Mouse (Mus musculus): ENCODE data around the gene Dhx16.

DNA sequence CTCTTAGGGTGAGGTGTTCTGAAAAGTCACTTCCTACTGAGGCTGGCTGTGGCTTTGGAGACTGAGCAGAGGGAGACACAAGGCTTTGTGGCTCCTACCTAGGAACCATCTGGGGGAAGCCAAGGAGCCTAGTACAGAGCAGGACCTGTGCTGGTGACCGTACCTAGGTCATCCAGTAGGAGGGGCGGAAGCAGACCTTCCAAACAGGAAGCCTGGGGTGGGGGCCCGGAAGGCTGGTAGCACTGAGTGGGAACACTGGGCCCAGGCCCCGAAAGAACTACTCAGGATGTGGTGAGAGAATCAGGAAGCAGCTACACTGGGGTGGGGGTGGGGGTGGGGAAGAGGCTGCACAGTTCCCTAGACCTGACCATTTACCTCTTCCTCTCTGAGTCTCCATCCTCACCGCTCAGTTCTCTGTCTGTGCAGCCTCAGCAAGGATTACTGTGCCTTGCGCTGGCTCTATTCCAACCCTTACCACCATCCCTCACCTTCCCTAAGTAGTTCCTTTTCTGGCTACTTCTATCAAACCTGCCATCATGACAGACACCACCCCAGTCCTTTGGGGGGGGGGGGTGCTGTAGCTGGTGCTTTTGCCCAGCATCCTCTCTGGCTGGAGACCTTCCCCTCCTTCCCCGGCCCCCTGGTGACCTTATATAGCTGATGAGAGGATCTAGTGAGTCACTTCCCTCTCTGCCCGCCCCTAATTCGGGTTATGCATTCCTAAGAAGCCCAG, 9.3 kb upstream of the Dhx16 start:
- TF ChIP-seq GATA1 (IDR thresholded peaks at IDR 0.05; ENCODE audit: borderline replicate concordance, low read length) (no peak), FLI1 (IDR thresholded peaks at IDR 0.05; ENCODE audit: low read length) (peak; percentile 80; the same call in 1 of the 2 replicates)

All from megakaryocyte, embryonic 14.5 days (primary cell).